Mouse (Mus musculus) skeletal muscle tissue, adult 2 months (tissue): ENCODE measurements around the gene Ano9.

Experiments used
- DNase-seq: peaks from one replicate; pipeline ENCODE4 v3.0.0-alpha.2; 2012; ENCODE audit warnings: low read depth, low spot score

The Ano9 gene

DNA sequence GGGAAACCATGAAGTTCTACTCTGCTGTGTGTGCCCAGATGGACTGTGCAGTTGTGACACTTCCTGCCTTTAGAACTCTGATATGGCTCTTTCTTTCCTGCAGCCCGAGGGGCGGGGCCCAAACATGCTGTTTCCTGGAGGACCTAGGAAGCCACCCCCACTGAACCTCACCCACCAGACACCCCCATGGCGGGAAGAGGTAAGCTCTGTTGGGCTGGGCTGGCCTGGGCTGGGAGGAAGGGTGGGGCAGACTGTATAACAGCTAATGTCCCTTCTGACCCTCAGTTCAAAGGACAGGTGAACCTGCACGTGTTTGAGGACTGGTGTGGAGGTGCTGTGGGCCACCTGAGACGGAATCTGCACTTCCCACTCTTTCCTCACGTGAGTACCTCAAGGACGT lies 53.4 kb downstream of the Ano9 start:
- no peak for DNase-seq

DNA sequence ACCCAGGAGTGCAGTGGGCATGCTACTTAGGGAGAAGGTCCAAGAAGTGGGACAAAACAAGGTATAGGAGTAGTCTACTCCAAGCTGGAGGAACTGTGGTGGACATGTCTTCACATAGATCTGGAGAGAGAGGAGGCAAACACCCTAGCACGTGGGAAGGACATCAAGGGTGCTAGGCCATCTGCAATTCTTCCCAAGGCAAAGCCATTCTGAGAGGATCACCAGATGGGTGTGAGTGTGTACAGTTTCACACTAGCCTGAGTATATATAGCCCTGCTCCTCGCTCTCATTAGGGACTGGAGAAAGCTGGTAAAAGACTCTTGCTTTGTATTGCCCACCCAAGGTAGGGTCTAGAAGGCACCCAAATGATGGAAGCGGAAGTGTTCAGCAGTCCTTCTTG lies 54.3 kb downstream of the Ano9 start:
- DNase-seq = no peak

DNA sequence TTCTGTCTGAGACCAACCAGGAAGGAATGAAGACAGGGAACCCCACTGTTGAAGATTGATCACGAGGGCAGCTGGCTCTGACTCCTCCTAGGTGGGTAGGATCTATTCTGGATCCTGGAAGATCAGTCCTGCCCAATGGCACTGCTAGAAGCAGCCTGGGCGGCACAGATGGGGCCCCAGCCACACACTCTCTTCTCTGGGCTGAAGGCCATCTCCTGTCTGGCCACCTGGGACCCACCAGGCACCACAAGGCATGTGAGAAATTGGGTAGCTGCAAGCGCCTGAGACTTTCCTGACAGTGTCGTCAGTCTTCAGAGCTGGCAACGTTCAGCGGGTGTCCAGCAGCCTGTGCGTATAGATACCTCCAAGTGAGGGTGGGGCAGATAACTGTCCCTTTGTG lies 55.1 kb downstream of the Ano9 start:
- DNase-seq = no peak

DNA sequence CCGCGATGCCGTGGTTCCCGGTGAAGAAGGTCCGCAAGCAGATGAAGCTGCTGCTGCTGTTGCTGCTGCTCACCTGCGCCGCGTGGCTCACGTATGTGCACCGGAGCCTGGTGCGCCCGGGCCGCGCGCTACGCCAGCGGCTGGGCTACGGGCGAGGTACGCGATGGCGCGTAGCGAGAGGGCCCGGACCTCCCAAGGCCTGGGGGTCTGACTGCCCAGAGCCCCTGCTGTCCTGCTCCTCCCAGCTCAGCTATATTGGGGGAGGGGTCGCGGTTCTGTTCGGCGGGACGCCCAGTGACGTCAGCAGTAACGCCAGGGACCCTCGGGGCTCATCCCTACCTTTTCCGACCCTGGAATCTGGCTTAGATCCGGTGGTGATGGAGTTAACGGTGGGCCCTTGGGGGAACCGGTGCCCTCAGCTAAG lies 56.3 kb downstream of the Ano9 start:
- no peak for DNase-seq

DNA sequence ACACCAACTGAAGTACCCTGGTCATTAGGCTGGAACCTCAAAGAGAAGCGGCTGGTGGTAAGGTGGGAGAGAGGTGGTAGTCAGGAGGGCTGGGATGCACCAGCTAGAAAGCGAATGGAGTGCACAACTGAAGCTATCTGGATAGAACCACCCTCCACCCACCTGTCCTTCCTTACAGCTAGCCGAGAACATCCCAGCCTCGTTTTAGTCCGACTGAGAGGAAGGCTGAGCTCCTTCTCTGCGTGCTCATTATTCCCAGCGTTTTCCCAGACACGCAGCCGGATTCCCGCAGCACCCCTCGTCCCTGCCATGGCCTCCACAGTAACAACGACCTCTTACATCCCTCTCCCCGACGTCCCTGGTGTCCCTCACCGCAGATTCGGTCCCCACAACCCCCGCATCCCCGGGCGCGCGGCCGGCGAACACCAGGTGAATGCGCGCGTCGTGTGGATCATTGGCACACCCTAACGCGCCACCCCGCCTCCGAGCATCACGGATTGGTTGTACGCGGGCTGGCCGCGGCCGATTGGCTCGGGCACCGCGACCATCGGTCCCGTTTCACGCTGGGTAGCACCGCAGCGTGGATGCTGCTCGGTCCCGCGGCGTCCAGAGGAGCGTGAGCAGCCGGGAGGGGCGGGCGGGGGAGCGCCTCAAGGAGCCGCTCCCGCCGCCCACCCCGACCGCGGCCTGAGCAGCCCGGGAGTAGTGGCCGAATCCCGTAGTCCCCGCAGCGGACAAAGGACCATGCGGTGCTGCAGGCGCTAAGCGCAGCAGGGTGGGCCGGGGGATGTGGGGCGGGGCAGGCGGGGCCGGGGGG lies 57.0 kb downstream of the Ano9 start, which contains the start of gene B4galnt4:
TSS of gene B4galnt4 (plus strand) at position 679 of the 817 bp plus-strand sequence.
- no peak for DNase-seq

DNA sequence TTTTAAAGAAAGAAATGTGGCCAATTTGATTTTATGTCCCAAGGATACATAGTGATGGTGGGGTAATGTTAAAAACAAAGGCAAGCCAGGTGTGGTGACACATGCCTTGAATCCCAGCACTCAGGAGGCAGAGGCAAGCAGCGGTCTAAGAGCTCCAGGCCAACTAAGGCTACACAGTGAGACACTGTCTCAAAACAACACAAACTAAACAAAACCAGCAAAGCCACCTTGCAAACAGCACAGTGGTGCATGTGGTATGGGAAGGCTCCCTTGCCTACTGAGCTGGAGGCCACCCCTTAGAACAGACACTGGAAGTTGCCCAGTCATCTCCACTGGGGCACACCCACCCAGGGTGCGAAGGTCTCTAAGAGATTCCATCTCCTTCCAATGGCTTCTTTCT lies 57.7 kb downstream of the Ano9 start:
- no peak for DNase-seq

DNA sequence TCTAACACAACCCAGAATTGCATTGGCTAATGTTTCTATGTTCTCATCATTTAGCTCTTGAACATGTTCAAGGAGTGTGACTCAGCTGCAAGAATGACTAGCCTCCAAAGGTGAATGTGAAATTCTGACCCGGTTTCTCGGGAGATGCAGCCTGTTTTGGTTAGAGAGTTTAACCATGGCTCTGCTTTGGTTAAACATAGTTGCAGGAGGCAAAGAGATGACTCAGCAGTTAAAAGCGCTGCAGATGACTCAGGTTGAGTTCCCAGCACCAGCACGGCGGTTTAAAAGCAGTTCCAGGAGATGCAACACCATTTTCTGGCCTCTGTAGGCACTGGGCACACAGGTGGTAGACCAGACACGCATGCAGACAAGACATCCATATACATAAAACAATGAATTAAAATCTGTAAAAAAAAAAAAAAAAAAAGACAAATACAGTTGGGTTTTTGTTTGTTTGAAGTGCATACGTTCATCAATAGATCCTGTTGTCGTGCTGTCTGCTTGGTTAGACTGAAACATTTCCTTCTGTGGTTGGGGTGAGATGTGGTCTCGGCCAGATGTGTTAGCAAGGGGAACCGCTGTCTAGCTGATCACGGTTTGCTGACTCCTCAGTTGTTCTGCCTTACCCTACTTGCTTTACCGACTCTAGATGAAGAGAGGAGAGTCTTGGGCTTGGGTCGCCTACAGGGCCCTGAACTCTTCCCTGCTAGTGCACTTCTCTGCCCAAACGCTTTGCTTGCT lies 58.8 kb downstream of the Ano9 start:
- no peak for DNase-seq

DNA sequence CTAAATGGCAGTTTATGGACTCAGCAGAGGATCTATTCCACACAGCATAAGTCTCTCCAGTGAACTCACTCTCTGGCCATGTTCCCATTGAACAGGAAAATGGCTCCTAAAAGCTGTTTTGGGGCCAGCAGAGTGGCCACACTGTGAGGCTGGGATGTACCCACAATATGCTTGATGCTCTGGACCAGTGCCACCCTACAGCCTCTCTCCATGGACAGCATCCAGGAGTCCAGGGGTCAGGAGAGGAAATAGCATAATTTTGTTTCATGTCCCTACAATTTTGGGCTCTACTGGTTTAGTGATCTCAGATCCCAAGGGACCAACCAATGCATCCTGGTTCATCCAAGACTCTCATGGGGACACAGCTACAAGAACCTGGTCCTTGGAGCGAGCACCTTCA lies 60.1 kb downstream of the Ano9 start:
- no peak for DNase-seq

DNA sequence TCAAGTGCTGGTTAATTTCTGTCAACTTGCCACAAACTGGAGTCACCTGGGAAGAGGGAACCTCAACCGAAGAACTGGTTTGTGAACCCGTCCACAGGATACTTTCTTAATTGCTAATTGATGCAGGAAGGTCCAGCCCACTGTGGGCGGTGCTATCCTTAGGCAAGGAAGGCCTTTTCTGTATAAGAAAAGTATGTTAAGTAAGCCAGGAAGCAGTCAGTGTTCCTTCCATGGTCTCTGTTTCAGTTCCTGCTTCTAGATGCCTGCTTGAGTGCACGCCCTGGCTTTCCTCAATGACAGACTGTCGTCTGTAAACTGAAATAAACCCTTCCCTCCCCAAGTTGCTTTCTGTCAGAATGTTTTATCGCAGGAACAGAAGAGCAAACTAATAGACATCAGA lies 60.6 kb downstream of the Ano9 start:
- no peak for DNase-seq

DNA sequence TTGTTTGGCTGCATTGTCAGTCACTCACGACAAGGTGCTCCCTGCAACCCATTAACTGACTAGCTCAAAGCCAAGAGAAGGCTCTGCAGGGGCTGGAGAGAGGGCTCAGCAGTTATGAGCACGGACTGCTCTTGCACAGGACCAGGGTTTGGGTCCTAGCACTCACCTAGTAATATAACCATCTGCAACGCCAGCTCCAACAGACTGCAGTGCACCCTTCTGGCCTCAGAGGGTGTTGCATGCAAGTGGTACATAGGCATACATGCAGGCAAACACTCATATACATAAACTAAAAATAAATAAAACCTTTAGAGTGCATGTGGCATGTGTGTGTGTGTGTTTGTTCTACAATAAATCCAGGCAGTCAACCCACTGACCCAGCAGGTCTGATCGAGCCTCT lies 61.8 kb downstream of the Ano9 start:
- DNase-seq = no peak

DNA sequence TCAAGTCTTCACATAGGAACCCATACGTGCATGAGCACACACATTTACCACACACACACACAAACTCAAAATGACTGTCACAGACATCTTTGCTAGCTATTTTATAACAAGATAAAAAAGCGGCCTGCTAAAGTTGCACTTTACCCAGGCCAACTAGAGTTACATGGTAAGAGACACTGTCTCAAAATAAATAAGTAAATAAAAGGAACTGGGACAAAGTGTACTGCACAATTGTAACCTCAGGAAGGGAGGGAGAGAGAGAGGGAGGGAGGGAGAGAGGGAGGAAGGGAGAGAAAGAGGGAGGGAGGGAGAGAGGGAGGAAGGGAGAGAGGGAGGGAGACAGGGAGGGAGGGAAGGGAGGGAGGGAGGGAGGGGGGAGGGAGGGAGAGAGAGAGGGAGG lies 65.2 kb downstream of the Ano9 start:
- no peak for DNase-seq

DNA sequence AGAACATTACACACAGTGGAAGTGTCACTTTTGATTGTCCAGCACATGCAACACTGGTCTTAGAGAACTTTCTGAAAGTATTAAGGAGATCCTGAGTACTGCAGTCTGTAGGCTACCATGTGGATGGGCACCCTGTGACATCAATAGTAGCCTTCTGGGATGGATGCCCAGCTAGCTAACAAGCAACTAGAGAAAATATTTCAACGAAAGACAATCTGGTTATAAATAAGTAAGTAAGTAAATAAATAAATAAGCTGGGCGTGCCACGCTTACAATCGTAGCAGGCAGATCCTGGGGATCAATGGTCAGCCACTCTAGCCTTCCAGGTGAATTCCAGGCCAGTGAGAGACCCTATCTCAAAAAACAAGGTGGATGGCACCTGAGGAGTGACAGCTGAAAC lies 65.6 kb downstream of the Ano9 start:
- DNase-seq = no peak
